Mouse (Mus musculus) forebrain, embryonic 11.5 days (tissue): ENCODE results near the gene Gm128. TPM values are rescaled to one million over a fixed set of nuclear protein-coding genes. Genes with fewer than 3 reads are reported as not detected.

Experiments used
- ATAC-seq: fragments of 200-750 bp; cut with Nextera tagmentation; replicated peaks from 2 replicates; pipeline ENCODE4 v1.8.0; 2017; ENCODE audit warnings: moderate TSS enrichment; ENCODE audit not compliant: low FRiP score
- DNase-seq: peaks from one replicate; pipeline ENCODE4 v3.0.0-alpha.2; 2017; ENCODE audit warnings: low spot score
- H3K27ac ChIP-seq: fragments of 300-500 bp; sonication (generic); 2 replicates; pipeline ENCODE4 v1.5.1; 2014; ENCODE audit warnings: low read depth, low read length
- H3K27me3 ChIP-seq: fragments of 300-500 bp; sonication (generic); 2 replicates; pipeline ENCODE4 v1.6.1; 2014; ENCODE audit warnings: mild to moderate bottlenecking, low read length, mixed read lengths; ENCODE audit not compliant: control insufficient read depth, insufficient read depth
- H3K36me3 ChIP-seq: fragments of 300-500 bp; sonication (generic); 2 replicates; pipeline ENCODE4 v1.6.1; 2014; ENCODE audit warnings: mild to moderate bottlenecking, low read length, moderate library complexity, mixed read lengths; ENCODE audit not compliant: control insufficient read depth, insufficient read depth
- H3K4me1 ChIP-seq: fragments of 300-500 bp; sonication (generic); replicated peaks from 2 replicates; pipeline ENCODE4 v1.6.1; 2014; ENCODE audit warnings: low read length, mixed read lengths; ENCODE audit not compliant: control insufficient read depth, insufficient read depth
- H3K4me2 ChIP-seq: fragments of 300-500 bp; sonication (generic); 2 replicates; pipeline ENCODE4 v1.6.1; 2014; ENCODE audit warnings: low read depth, mild to moderate bottlenecking, low read length, moderate library complexity, mixed read lengths; ENCODE audit not compliant: severe bottlenecking
- H3K4me3 ChIP-seq: fragments of 300-500 bp; sonication (generic); 2 replicates; pipeline ENCODE4 v1.5.1; 2014; ENCODE audit warnings: low read depth, low read length
- H3K9ac ChIP-seq: fragments of 300-500 bp; sonication (generic); 2 replicates; pipeline ENCODE4 v1.6.1; 2014; ENCODE audit warnings: low read length
- H3K9me3 ChIP-seq: fragments of 300-500 bp; sonication (generic); 2 replicates; pipeline ENCODE4 v1.6.1; 2016; ENCODE audit warnings: low read length, mixed read lengths; ENCODE audit not compliant: control insufficient read depth
- WGBS: fragments of 180-500 bp; shearing (Covaris S2); extraction: QIAGEN DNeasy Blood & Tissue Kit; methylation state at CpG from one replicate; pipeline ENCODE4 v1.1.7; 2014; 5-methylcytosine and 5-hydroxymethylcytosine counted together
- polyA plus RNA-seq: library from polyadenylated mRNA; unstranded; fragments of >200 nt; fragmentation: Nextera tagmentation; extraction: Ambion mirVana; gene quantifications from 2 replicates; pipeline ENCODE4 v1.2.1, GENCODE M21; 2014

Gene Gm128
- polyA plus RNA-seq, 1 experiment from 2014 or later = 0.21 TPM

GRCm38 (mm10) chr3:95239971-95240370, 1.4 kb downstream of the Gm128 start:
- 89% methylated on average over 12 of the region's 12 CpGs for WGBS
- no peak overlapping the region for H3K27ac ChIP-seq
- H3K9me3 ChIP-seq = no peaks in the 10 kb centered on the region
- H3K4me1 ChIP-seq = no peaks in the 10 kb centered on the region
- H3K27me3 ChIP-seq = no peaks in the 10 kb centered on the region
- no peak overlapping the region for H3K4me3 ChIP-seq
- no peak overlapping the region for H3K9ac ChIP-seq
- ATAC-seq (no peak), DNase-seq (no peak)
- no peaks in the 10 kb centered on the region; the same call in 1 of the 2 replicates for H3K36me3 ChIP-seq
- H3K4me2 ChIP-seq = no peak overlapping the region

- H3K27ac ChIP-seq = no peak overlapping the region
- no peaks in the 10 kb centered on the region for H3K4me1 ChIP-seq
- no peak overlapping the region for H3K4me3 ChIP-seq
- DNase-seq = no peak
- WGBS = 88% methylated on average over 6 of the region's 6 CpGs
- H3K27me3 ChIP-seq = no peaks in the 10 kb centered on the region
- no peak overlapping the region for H3K9ac ChIP-seq
- no peak overlapping the region for H3K4me2 ChIP-seq
- no peaks in the 10 kb centered on the region; the same call in 1 of the 2 replicates for H3K36me3 ChIP-seq
- no peak for ATAC-seq
- no peaks in the 10 kb centered on the region for H3K9me3 ChIP-seq
Observed at GRCm38 (mm10) chr3:95239022-95239421, 2.4 kb downstream of the Gm128 start.

DNA sequence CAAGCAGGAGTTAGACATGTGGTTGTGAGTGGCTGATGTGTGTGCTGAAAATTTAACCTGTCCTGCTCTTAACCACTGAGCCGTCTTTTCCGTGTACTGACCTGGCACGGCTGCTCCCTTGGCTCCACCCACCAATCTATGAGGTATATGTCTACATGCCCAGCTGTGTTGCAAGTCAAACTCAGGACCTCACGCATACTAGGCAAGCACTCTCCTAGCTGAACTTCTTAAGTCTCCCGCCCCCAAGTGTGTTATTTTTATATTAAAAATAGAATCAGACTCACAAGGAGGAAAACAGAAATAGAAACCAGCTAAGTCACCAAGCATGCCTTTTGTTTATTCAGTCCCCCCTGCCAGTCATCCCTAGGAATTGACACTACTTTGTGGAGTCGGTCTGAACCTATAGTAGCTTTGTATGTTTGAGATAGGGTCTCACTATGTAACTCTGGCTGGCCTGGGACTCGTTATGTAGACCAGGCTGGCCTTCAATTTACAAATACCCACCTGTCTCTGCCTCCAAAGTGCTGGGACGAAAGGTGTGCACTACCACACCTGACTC, 3.8 kb downstream of the Gm128 start:
- DNase-seq = no peak

GRCm38 (mm10) chr3:95235386-95236301, 5.8 kb downstream of the Gm128 start:
- DNase-seq (no peak), ATAC-seq (no peak)
- 76% methylated on average over 23 of the region's 23 CpGs for WGBS
- Histone ChIP-seq H3K4me2 (no peak overlapping the region), H3K36me3 (peaks cover 20% of the 10 kb centered on the region), H3K27ac (no peak overlapping the region), H3K4me3 (no peak overlapping the region), H3K4me1 (peaks cover 10% of the 10 kb centered on the region; the same call in 1 of the 2 replicates), H3K9ac (no peak overlapping the region), H3K27me3 (no peaks in the 10 kb centered on the region), H3K9me3 (no peaks in the 10 kb centered on the region)

More for the DNA sequence above, 3.8 kb downstream of the Gm128 start:
- H3K27ac ChIP-seq = no peak overlapping the region
- 90% methylated on average over 8 of the region's 8 CpGs for WGBS
- no peaks in the 10 kb centered on the region for H3K27me3 ChIP-seq
- no peak overlapping the region for H3K4me3 ChIP-seq
- no peak overlapping the region for H3K9ac ChIP-seq
- no peak for ATAC-seq
- no peaks in the 10 kb centered on the region for H3K4me1 ChIP-seq
- H3K4me2 ChIP-seq = no peak overlapping the region
- H3K36me3 ChIP-seq = peaks cover 12% of the 10 kb centered on the region
- H3K9me3 ChIP-seq = no peaks in the 10 kb centered on the region

- WGBS = 91% methylated on average over 16 of the region's 16 CpGs
- Histone ChIP-seq H3K4me1 (peaks cover 14% of the 10 kb centered on the region; the same call in 1 of the 2 replicates), H3K9ac (no peak overlapping the region), H3K4me2 (no peak overlapping the region), H3K36me3 (peaks cover 20% of the 10 kb centered on the region), H3K4me3 (no peak overlapping the region), H3K27me3 (no peaks in the 10 kb centered on the region), H3K9me3 (no peaks in the 10 kb centered on the region), H3K27ac (no peak overlapping the region)
- DNase-seq = no peak
- ATAC-seq = no peak
Observed at GRCm38 (mm10) chr3:95233303-95233980, 8.0 kb downstream of the Gm128 start.

DNA sequence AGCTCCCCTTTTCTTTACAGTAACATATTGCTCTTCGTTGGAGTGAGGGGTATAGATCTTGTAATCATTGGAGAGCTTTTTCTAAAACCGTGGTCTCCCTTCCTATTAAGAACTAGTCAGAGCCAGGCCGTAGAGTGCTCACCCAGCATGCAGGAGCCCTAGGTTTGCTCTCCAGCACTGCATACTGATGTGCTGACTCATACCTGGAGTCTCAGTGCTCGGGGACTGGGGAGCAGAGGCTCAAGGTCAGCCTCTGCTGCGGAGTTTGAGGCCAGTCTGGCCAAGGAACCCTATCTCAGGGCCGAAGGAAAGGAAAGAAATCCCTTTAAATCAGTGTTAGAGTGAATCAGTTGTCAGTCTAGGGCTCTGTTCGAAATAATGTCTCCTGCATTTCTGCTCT, 8.6 kb downstream of the Gm128 start:
- Histone ChIP-seq H3K9me3 (no peaks in the 10 kb centered on the region), H3K4me3 (no peak overlapping the region), H3K36me3 (peaks cover 20% of the 10 kb centered on the region), H3K9ac (no peak overlapping the region), H3K4me2 (no peak overlapping the region), H3K27ac (no peak overlapping the region), H3K27me3 (no peaks in the 10 kb centered on the region), H3K4me1 (peaks cover 14% of the 10 kb centered on the region; the same call in 1 of the 2 replicates)
- DNase-seq = no peak
- 92% methylated on average over 7 of the region's 7 CpGs for WGBS
- no peak for ATAC-seq

DNA sequence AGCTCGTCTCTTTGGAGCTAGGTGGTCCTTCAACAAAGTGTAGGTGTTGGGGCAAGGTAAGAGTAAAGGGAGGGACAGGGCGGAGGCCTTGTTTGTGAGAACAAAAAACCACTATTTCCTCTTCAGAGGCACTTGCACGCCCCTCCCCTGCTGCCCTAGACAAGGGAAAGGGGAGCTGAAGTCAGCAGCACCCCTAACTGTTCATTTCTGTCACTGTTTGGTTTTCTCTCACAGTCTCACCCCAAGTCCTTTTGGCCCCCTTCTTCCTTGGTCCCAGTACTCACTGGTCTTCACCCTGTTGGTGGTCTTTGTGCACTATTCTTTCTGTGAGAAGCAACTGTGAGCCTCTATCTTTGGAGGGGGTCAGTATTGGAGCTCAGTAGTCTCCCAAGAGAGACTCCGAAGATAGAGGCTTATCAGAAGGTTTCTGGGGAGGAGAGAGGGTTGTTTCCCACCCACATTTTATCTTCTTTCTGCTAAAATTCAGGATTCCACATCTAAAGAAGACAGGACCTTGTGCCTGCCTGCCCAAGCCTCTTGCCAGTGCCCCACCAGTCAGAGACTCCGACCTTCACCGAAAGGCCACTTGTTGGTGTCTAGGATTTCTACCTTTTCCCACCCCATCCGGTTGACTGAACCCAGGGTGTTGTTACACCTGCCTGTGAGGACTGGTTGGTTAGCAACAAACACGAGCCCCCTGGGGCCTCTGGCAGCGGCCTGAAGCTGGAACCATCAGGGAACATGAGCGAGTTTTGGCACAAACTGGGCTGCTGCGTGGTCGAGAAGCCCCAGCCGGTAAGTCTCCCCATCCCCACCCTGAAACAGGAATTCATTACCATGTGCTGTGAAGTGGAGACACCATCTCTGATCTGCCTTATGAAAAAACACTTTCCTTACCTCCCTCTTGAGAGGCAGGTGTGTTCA, 9.8 kb downstream of the Gm128 start, which contains the start of gene Mllt11:
TSS of gene Mllt11 (minus strand) at position 874 of the 924 bp plus-strand sequence.
- Histone ChIP-seq H3K4me2 (peak within 1 kb of the TSS; percentile 93), H3K4me3 (peak within 1 kb of the TSS; percentile 95; the same call in 1 of the 2 replicates), H3K27me3 (no peaks in the 10 kb centered on the region), H3K9me3 (no peaks in the 10 kb centered on the region), H3K36me3 (peaks cover 20% of the 10 kb centered on the region), H3K9ac (peak within 1 kb of the TSS; percentile 96), H3K4me1 (peaks cover 15% of the 10 kb centered on the region; the same call in 1 of the 2 replicates), H3K27ac (peak within 1 kb of the TSS; percentile 94)
- DNase-seq (no peak), ATAC-seq (no peak)
- WGBS = 82% methylated on average over 13 of the region's 13 CpGs
